ENCODE assay signal across 8 mouse cellular contexts in genomic region chr16:72664806-72665205, GRCm38 (mm10).
DNase-seq lines count a peak whose midpoint lies in the region; ATAC-seq lines count a peak whose summit lies in the region.

No protein-coding gene starts in this region.

- no peak for ATAC-seq in heart, embryonic 14.5 days (ENCODE audit: insufficient number of reproducible peaks, insufficient read depth, low FRiP score, low read depth)
- ATAC-seq in hindbrain, embryonic 16.5 days: no peak
- ATAC-seq in midbrain, embryonic 15.5 days (replicated peaks): no peak

- no peaks in the 10 kb centered on the region for H3K27me3 ChIP-seq in heart, embryonic 14.5 days (ENCODE audit: control insufficient read depth, insufficient read depth, low read length)
- H3K27me3 ChIP-seq in hindbrain, embryonic 16.5 days (replicated peaks; ENCODE audit: control insufficient read depth, insufficient read depth, low read length): no peaks in the 10 kb centered on the region; the same call in 1 of the 2 replicates
- H3K27me3 ChIP-seq in midbrain, embryonic 15.5 days (replicated peaks): no peaks in the 10 kb centered on the region

- H3K4me2 ChIP-seq in heart, embryonic 14.5 days (ENCODE audit: low read length): peak overlapping the region; percentile 85
- H3K4me2 ChIP-seq in hindbrain, embryonic 16.5 days (ENCODE audit: low read length): peak overlapping the region; percentile 58
- peak overlapping the region; percentile 91 for H3K4me2 ChIP-seq in midbrain, embryonic 15.5 days

- WGBS in heart, embryonic 14.5 days: 29% methylated on average over 4 of the region's 4 CpGs
- WGBS in hindbrain, embryonic 16.5 days: 14% methylated on average over 4 of the region's 4 CpGs
- WGBS in midbrain, embryonic 15.5 days: 19% methylated on average over 4 of the region's 4 CpGs

- peak overlapping the region in 1 of 2 experiments; percentile 35; a peak in 1 of 4 replicates for H3K27ac ChIP-seq in heart, embryonic 14.5 days (replicated peaks in 1 of 2; ENCODE audit: control insufficient read depth in 1 of 2, insufficient read depth in 1 of 2, low read depth in 2 of 2, low read length in 2 of 2)
- no peak overlapping the region for H3K27ac ChIP-seq in hindbrain, embryonic 16.5 days (ENCODE audit: low read depth, low read length)
- H3K27ac ChIP-seq in midbrain, embryonic 15.5 days: no peak overlapping the region

- H3K9ac ChIP-seq in heart, embryonic 14.5 days (ENCODE audit: low read length): peak overlapping the region; percentile 77
- peak overlapping the region; percentile 45 for H3K9ac ChIP-seq in hindbrain, embryonic 16.5 days (ENCODE audit: low read depth, low read length)
- H3K9ac ChIP-seq in midbrain, embryonic 15.5 days: peak overlapping the region; percentile 76

- no peaks in the 10 kb centered on the region; a peak in 2 of 4 replicates for H3K4me1 ChIP-seq in heart, embryonic 14.5 days (ENCODE audit: control insufficient read depth in 2 of 2, insufficient read depth in 2 of 2, low read length in 2 of 2)
- peaks cover 10% of the 10 kb centered on the region for H3K4me1 ChIP-seq in hindbrain, embryonic 16.5 days (ENCODE audit: control insufficient read depth, insufficient read depth, low read depth, low read length)
- peaks cover 29% of the 10 kb centered on the region for H3K4me1 ChIP-seq in midbrain, embryonic 15.5 days

- peak overlapping the region; percentile 43 to 87; a peak in 3 of 4 replicates for H3K4me3 ChIP-seq in heart, embryonic 14.5 days (ENCODE audit: control insufficient read depth in 1 of 2, insufficient read depth in 1 of 2, low read depth in 1 of 2, low read length in 2 of 2)
- H3K4me3 ChIP-seq in hindbrain, embryonic 16.5 days (ENCODE audit: low read length): peak overlapping the region; percentile 79
- H3K4me3 ChIP-seq in midbrain, embryonic 15.5 days: peak overlapping the region; percentile 91

- no peaks in the 10 kb centered on the region for H3K9me3 ChIP-seq in heart, embryonic 14.5 days (ENCODE audit: control insufficient read depth, low read length)
- no peaks in the 10 kb centered on the region for H3K9me3 ChIP-seq in hindbrain, embryonic 16.5 days (ENCODE audit: control insufficient read depth, low read length)
- no peaks in the 10 kb centered on the region for H3K9me3 ChIP-seq in midbrain, embryonic 15.5 days

- DNase-seq in heart, adult 11 months: no peak
- DNase-seq in embryo, embryonic 9.5 days (ENCODE audit: extremely low spot score): peak; percentile 44
- no peak for DNase-seq in MN1 (ENCODE audit: low spot score)
- DNase-seq in spleen, postnatal 4 days (ENCODE audit: low spot score in 2 of 2): no peak
- no peak for DNase-seq in thymus, postnatal 25 days

- H3K36me3 ChIP-seq in heart, embryonic 14.5 days (ENCODE audit: control insufficient read depth, insufficient read depth, low read length): no peaks in the 10 kb centered on the region
- no peaks in the 10 kb centered on the region for H3K36me3 ChIP-seq in hindbrain, embryonic 16.5 days (ENCODE audit: control insufficient read depth, insufficient read depth, low read length)
- H3K36me3 ChIP-seq in midbrain, embryonic 15.5 days (replicated peaks): no peaks in the 10 kb centered on the region
